Mouse (Mus musculus) ovary, adult 18-20 months (tissue): ENCODE data around the gene Herc2.

Experiments used
- DNase-seq: peaks from one replicate; pipeline ENCODE4 v3.0.0; 2022; ENCODE audit warnings: low spot score, mixed read lengths

Gene Herc2

DNA sequence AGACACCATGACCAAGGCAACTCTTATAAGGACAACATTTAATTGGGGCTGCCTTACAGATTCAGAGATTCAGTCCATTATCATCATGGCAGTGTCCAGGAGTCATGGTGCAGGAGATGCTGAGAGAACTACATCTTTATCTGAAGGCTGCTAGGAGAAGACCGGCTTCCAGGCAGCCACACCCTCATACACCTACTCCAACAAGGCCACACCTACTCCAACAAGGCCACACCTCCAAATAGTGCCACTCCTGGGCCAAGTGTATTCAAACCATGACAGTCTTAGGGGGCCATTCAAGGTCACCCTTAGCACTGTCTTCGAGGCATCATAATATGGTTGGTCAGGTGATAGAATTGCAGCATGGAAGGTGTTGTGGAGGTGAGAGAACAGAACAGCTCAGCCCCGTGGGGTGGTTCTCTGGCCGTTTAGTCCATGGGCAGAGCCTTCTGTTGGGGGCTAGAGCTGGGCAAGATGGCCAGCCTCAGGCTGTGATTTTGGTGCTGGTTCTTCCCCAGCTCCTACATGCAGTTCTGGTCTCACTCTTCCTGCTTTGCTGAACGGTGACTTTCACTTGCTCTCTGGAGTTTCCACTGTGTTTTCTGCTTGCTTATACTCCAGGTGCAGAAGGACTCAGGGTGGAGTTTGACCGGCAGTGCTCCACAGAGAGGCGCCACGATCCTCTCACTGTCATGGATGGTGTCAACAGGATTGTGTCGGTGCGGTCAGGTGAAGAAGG lies 151.7 kb downstream of the Herc2 start:
- no peak for DNase-seq

DNA sequence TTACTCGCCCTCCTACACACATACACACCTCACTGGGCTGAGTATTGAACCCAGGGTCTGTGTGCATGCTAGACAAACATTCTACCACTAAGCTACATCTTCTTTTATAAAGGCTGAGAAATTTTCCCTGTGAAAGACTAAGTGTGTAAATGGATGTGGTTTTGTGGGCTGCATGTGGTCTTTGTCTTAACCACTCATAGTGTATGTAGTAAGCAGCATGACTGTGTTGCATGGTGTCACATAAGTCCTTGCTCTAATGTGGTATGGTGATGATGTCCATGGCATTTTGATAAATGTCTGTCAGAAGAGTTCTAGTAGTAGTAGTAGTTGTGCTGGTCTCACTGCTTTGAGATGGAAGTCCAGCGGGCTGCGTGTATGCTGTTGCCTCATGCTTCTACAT lies 152.8 kb downstream of the Herc2 start:
- no peak for DNase-seq

DNA sequence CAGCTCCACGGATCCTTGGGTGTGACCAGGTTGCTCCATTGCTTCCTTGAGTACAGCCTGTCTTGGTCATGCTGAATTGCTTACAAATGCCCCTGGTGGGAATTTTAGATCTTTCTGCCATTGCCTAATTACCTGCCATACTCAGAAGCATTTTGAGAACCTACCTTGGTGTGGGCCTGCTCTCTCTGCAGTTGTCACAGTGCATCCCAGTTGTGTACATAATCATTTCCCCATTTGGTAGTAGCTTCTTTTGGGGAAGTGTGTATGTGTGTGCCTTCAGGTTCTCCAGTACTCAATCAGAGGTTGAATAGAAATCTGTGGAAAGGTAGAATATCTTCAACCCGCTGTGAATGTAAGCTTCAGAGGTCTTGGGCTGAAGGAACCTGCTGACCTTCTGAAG lies 153.3 kb downstream of the Herc2 start:
- DNase-seq = no peak

DNA sequence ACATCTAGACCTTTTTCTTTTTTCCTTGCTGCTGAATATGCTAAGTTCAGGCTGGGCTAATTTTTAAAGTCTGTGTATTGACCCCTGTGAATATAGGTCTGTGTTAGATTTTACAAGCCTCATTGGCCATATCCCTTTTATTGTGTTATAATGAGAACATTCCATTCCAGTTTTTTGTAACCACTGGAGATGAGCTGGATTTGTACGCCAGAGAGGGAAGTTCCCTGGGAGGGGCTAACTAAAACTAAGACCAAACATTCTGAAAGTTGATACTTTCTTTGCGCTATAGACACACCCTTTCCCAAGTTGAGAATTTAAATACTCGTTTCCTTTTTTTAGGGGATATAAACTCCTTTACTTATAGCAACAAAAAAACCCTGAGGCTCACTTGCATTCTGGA lies 154.9 kb downstream of the Herc2 start:
- DNase-seq = no peak

DNA sequence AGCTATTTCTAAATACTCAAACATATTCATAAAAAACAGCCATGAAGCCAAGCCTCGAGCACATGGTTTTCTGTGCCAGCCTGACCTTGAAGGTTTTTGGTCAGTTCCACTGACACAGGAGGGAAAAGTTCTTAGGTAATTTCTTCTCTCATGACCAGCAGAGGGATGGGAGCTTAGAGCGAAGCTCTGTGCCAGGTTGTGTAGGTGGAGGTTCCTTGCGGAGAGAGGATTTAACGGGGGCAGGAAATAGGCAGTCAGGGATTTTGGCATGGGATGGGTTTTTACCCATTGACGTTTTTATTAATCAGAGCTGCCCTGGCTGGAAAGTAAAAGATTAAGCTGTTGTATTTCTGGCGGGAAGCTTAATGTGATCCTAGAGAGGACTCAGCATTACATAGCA lies 170.8 kb downstream of the Herc2 start:
- no peak for DNase-seq

DNA sequence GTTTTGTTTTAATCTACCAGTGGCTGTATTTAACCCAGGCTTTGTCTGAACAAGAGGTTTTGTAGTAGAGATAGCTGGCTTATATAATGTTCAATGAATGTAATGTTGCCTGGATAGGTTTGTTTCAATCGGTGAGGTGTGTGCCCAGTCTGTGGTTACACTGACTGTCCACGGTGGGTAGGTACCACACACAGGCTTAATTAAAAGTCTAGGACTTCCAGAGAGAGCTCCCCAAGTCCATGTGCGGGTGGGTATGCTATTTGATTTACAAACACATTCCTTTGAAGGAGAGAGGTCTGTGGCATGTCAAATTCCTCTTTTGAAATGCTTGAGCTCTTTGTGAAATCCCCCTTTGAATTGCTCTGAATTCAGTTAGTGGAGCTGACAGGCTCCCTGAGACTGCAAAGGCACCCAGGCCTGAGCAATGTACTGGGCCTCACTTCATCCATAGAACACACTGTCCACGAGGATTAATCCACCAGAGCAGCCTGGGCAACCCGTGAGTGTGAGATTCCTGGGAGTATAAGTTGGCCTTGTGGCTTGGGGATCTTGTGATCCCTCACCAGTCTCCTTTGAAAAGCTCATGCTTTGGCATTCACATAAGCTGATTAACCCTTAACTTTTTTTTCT lies 185.9 kb downstream of the Herc2 start:
- DNase-seq = no peak

DNA sequence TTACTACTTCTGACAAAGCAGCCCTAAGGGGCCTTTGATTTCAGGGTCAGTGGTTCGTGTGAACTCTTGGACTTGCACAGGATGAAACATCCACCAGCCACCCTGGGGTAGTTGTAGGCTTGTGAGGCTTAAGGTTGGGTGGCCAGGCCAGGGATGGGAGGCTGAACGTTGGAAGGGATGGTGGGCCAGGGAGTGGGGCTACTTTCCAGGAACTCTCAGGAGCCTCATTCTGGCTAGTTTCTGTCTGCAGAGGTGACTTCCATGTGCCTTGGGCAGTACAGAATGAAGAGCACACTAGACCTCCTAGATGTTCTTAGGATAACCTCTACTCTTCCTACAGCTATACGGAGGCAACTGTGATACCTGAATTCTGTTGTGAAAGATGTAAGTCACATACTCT lies 186.6 kb downstream of the Herc2 start:
- no peak for DNase-seq

DNA sequence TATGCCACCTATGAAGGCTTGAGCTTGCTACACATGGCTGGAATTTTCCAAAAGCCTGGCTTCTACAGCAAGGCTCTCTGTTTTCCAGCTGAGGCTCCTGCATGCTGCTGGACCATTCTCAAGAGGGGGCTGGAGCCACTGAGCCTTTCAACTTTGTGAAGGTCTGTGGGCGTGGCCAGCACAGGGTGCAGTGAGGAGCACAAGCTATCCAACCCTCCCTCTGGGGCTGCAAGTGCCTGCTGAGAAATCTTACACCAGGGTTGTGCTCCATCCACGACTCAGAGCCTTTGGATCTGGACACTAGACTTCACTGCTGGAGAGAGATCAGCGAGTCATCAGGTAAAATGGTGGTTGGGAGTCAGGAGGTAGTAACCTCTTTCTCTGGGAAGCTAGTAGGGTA lies 189.5 kb downstream of the Herc2 start, which contains the start of gene Oca2:
Gene Oca2 (plus strand): TSS at position 218 of the 400 bp plus-strand sequence.
- peak; percentile 16 for DNase-seq

DNA sequence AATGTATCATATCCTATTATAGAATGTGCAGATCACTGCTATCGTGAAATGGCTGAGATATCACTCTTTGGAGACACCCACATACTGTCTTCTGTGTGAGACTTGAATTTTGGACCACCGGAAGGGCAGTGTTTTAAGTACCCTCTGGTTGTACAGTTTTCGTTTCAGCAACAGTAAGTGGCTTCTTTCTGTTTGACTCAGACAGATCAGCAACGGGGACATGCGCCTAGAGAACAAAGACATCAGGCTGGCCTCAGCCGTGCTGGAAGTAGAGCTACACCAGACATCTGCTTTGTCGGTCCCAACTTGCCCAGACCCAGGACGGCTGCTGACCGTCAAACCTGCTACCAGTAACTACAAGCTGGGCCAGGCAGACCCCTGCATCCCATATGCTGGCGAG lies 204.6 kb downstream of the Herc2 start:
- DNase-seq = no peak

DNA sequence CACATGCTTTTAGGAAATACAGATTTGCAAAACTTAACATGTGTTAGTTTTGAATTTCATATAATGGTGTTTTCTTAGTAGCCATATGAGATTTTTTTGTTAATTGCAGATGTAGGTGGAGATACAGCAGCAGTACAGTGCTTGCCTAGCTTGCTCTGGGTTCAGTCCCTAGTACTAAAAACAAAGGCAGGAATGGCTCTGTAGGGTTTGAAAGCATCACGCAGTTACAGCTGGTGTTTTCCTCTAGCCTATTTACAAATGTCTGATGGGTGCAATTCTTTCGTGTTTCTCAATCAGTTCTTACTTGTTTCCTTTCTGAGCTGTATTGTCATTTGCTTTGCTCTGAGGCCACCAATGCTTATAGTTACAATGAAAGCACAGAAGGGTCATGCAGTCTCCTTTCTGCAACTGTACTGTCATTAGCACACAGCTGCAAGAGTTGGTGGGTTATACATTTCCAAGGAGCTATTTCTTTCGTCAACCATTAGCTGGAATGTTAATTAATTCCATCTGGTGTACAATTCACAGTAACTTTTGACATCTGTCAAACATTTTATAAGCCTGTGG lies 208.0 kb downstream of the Herc2 start:
- DNase-seq = no peak

DNA sequence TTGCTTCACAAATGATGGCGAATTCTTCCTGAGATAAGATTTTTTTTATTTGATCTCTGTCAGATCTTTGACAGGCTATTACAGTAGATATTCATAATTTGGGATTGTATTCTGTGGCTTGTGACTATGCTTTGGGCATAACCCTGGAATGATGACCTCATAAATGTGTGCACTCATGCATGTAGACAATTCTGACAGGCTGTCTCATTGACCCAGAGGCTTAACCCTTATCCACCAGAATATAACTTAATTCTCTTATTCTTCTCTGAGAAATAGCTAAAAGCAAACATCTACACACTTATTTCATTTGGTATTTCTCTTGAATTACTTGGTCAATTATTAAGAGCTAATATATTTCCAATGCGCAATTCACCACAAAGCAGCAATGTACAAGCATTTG lies 227.5 kb downstream of the Herc2 start:
- DNase-seq = no peak
